Mouse (Mus musculus) brain, adult 2 months (tissue): Measurements from ENCODE around the gene Scml4.

Experiments used
- DNase-seq: peaks from one replicate; pipeline ENCODE4 v3.0.0; 2011; ENCODE audit warnings: low read depth, low spot score

The Scml4 gene

DNA sequence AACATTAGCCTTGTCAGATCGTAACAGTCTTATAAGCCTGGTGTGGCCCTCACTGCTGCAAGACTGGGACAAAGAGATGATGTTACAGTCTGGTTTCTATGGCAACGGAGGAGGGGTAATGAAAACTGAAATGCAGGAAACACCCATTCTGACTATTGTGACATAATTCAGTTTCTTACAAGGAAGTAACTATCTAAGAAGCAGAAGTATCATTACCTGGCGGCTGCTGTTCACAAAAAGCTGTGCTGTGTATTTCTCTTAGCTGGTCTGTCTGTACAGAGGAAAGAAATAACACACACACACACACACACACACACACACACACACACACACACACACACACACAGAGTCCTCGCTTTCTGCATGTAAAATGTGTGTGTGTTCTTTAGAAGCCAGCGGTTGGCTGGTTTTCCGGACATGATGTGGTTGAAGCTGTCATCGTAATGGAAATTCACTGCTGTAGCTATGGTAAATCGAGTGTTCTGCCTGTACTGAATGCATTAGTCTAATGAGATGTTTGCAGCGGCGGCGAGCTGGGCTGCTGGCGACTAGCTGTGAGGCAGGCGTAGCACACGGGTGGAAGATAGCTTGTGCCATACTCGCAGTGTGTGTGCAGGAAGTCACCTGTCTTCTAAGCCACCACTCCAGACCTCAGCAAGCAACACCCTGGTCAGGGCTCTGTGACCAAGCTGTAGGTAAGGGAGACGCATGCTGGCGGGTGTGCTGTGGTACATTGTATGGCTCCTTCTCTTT is at the start of gene Scml4:
Gene Scml4, plus strand, starts transcription at position 212 of the 753 bp plus-strand sequence.
- DNase-seq: peak; percentile 78

DNA sequence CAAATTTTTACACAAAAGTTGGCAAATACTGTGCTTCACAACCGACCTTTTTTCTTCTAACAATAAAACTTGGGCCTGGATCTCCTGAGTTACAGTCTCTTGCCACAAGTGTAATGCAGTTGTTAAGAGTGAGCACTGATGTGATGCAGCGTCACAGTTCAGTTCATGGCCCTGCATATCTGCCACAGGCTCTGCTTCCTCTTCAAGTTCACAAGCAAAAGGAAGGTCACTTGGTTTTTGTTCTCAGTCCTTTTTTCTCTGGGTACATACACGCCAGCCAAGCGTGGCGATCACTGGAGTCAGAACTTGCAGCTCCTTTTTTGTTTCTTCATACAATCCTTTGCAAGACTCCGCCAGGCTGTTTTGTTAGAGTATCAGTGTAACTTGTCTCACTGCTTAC is 34.2 kb upstream of the Scml4 start:
- no peak for DNase-seq

DNA sequence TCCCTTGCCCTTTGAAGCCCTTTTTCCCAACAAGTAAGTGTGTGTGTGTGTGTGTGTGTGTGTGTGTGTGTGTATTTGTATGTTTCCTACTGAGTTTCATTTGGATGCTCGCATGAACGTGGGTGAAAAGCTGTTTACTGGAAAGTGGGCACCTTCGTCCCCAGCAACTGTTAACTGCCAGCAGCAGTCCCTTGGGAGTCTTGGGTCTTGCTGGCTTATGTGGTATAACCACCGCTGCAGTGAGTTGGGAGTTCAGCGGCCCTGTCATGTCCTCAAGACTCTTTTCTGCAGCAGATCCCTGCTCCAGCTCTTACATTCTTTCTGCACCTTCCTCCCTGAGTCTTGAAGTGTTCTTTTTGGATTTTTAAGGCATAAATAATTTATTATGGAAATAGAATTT is 33.0 kb upstream of the Scml4 start:
- DNase-seq: no peak

DNA sequence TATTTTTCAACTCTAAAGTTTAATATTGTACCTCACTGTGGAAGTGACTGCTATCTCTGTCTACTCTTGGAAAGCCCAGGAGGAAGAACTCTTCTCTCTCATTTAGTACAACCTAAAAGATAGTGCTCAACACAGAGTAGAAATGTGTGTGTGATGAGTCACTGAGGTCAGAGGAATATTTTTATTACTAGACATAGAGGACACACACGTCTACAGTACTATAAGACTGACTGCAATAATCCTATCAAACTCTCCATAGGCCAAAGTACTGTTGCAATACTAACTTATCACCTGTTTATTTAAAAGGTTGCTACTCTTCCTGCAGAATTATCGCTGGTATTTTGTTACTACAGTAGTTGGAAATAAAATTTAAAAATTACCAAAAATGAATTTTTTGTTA is 30.2 kb upstream of the Scml4 start:
- no peak for DNase-seq

DNA sequence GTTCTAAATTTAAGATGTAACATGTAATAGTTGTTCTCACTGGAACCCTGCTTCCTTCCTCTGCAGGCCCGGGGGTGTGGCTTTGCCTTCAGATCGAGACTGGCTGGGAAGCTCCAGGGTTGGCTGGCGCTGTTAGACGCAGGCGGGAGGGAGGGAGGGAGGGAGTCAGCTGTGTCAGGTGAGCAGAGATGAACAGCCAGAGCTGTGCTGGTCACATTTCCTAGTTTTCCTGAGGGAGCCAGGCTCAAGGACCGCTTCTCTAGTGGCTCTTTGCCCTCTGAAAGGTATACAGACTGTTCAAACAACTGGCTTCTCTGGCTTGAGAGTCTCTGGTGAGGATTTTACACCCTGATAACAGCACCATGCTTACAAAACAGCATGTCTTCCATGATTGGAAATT is 29.8 kb upstream of the Scml4 start:
- DNase-seq: no peak

DNA sequence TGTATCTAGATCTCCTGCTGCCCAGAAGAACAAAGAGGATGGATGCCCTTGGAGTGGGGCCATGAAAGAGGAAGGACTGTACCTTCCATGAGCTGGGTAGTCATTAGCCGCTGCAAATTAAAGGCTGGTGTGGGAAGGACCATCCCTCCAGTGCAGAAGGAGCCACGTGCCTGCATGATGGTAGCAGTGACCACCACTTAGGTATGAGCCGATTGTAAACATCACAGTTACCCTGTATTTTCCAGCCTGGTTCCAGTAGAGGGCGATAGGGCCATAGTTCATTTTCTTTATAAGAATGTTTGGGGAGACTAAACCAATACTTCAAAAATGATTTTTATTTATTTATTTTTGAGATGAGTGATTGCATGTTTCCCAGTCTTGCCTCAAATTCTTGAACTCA is 27.5 kb upstream of the Scml4 start:
- DNase-seq: peak; percentile 38

DNA sequence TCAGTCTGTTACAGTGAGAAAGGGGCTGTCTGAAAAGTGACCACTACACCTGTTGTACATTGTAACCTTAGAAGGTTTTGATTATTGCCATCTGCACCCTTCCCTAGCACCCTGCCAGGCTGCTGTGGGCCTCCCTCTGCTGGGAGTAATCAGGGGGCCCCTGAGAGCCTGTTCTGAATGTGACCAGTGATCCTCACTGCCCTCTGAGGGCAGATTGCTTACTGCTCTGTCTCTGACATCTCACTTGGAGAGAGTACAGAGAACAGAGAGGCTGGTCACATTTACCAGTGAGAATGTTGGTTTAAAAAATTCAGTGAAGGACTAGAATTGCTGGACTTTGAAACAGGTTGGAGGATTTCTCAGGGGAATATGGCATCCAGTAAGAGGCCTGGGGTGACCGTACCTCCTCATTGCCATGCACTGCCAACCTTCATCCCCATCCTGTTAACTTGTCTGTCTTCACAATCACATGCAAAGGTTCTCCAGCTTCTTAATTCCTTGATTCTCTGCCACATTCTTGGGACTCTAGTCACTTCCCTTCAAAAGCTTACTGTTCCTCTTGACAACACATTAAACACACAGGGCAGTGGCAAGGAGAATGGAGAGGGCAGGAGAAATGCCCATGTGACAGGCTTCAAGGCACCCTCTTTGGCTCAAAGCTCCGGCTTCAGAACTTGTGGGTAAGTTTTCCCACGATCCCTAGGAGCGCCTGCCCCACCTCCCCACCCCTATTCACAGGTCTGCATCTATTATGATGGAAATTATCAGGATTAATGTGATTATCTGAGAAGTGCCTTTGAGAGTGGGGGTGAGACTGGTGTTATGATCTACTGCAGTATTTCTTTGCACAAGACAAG is 26.1 kb upstream of the Scml4 start:
- DNase-seq: no peak

DNA sequence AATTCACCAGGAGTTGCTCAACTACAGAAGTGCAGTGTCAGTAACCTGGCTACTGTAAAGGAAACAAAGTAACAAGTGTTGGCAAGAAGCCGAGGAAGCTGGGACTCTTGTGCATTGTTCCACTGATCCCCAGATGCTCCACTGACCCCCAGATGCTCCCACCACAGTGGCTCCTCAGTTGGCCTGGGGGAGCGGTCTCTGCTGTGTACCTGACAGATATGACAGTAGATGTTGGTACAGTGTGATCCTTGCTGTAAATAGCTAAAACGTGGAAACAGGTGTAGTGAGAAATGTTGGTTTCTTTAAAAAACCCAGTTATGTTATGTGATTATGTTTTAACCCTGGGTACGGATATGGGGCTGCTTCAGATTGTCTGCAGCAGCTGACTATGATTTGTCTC is 22.1 kb upstream of the Scml4 start:
- no peak for DNase-seq

DNA sequence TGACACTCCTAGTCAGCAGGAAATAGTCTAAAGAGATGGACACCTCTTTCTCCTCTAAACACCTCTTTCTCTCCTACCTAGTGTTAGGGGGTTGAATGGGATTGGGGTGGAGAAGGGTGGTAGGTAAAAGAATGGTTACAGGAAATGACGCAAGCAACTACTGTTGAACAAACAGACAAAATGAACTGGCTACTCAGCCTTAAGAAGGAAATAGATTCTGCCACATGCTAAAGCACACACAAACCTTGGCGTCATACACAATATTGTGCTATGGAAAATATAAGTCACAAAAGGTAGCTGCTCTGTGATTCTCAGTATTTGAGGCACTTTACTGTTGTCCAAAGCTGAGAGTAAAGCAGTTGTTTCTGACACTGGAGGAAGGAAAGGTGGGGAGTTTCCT is 21.4 kb upstream of the Scml4 start:
- DNase-seq: no peak

DNA sequence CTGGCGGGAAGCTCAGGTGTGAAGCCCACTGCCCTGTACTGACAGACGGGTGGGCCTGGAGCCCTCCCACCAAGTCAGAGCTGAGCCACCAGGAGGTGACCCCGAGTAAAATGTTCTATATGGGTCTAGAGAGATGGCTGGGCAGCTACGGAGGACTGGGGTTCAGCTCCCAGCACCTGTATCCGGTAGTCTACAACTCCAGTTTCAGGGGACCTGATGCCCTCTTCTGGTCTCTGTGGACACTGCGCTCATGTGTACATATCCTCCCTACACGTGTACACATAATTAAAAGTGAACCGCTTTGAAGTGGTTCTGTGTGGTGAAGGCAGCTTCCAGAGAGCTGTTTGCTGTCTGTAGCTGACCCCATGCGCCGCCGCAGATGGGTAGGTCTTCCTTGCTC is 20.1 kb upstream of the Scml4 start:
- DNase-seq: no peak

DNA sequence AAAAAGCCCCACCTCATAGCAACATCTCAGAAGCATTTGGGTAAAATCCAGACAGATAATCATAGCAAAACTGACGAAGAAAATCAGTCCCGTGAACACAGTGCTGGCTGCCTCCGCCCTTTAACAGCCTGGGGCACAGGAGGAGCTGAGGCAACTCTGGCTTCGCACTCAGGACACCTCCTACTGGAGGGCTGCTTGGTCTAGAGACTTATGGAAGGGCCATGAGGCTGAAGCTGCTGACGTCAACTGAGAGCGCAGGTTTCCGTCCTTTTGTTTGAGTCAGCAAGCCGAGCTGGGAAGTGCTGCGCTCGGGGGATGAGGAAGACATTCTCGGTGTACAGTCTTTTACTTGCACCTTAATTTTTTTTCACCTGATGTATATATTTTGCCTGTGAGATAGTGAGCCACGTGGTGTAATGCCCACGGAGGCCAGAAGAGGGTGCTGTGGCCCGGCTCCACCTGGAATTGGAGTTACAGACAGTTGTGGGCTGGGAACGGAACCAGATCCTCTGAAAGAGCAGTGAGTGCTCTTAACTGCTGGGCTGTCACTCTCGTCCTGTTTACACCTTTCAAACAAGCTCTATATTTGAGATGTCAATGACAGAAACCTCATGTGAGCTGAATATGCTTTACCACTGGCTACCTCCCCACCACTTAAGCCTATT is 18.5 kb upstream of the Scml4 start:
- no peak for DNase-seq

DNA sequence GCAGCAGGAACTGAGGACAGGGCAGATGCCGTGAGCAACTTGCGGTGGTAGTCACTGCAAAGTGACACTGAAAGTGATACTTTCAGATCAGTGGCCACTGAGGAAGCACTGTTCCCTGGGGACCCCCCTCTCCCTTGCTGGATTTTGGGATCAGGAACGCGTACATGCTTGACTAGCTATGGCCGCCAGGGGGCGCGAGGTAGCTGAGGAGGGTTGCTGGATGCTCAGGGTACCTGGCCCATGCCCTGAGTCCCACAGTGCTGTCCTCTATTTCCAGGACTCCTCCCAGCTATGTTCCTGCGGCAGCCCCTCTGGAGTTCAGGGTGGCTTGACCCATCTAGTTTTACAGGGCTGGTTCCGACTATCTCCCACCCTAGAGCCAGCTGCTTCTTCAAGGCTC is 17.8 kb upstream of the Scml4 start:
- DNase-seq: peak; percentile 48

DNA sequence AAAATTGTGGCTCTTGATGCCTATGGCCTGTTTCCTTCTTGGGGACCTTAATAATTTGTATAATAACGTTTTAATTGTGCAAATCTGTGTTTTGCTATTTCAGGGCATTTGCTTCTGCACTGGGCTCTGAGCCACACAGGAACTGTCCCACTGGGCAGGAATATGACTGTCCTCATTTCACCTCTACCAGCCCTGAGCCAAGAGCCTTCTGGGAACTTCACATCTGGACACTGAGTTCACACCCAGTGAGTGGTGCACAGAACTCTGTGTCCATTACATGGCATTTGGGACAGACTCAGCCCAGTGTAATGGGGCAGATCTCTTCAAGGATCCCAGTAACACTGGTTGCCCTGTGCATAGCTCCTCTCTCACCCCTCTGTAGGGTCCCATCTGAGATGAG is 16.8 kb upstream of the Scml4 start:
- DNase-seq: no peak

DNA sequence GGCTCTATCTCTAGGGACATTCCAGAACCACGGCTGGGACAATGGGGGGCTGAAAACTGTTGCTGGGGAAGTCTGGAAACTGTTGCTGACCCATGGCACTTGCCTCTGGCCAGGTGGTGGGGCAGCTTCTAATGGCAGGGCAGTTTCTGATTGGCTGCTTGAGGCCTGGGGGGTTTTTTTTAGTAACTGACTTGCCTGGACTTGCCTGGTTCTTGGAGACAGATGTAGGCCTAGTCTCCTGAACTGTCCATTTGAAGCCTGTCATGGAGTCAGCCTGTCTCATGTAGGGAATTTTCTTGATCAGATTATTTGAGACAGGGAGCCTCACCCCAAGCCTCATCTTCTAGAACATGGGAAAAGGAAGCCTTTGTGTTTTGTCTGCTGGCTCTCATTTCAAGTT is 14.7 kb upstream of the Scml4 start:
- DNase-seq: no peak

DNA sequence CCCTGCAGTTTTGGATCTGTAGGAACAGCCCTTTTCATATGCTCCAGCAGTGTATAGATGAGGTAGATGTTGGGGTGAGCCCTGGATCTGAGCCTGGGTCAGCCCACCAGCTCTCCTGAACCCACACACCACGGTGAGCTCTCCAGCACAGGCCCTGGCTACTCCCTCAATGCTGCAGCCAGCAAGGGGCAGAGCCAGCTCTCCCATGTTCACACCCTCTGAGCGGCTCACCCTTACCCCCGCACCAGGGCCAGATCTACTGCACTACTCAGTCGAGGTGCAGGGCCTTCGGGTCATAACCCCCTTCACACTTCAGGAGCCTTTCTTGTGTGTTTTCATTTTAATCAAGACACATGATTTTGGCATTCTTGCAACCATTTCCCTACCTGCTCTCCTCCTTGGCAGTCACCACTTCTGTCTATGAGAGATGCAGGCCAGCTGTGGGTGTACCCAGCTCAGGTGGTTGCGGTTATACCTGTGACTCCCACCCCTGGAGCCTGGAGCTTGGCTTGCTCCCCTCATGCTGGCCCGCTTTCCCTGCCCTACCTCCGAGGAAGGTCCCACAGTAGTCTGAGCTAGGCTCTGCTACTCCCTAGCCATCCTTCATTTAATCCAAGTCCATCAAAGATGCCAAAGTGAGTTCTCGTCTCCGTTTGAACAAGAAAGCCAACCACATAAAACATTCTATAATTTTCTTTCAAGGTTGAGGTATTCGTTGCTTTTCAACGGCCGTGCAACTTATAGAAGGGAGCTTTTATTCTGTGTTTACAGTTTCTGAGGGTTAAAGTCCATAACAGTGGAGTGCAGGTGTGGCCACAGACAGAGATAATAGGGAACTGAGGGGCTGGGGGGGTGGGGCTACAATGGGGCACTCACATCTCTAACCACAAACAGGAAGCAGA is 11.7 kb upstream of the Scml4 start:
- no peak for DNase-seq

DNA sequence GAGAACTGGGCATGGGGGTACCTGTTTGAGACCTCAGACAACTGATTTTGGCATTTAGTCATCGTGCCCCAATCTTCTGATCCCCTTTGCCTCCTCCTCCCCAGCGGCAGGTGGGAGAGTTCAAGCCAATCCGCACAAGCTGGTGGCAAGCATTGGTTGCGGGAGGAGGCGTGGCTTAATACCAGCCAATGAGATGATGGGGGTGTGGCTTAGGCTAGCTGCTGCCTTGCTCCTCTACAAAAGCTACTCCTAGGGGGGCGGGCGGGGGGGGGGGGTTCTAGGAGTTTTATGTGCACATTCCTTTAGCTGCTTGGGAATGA is 11.1 kb upstream of the Scml4 start:
- DNase-seq: no peak

DNA sequence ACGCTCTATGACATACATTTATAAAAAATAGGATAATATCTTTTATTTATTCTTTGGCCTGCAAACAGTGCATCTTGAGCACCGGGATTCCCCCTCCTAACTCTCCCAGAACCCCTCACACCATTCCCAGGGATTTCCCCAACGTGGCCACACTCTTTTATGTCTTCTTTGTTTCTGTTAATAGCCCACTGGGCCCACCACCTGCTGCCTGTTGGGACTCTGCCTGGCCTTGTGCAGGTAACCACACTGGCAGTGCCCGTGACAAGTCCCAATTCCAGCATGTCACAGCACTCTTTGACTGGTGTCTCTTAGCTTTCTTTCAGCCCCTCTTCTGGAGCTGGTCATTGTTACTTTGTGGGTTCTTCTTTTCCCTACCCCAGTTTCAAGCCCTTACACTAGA is 5.3 kb upstream of the Scml4 start:
- no peak for DNase-seq

DNA sequence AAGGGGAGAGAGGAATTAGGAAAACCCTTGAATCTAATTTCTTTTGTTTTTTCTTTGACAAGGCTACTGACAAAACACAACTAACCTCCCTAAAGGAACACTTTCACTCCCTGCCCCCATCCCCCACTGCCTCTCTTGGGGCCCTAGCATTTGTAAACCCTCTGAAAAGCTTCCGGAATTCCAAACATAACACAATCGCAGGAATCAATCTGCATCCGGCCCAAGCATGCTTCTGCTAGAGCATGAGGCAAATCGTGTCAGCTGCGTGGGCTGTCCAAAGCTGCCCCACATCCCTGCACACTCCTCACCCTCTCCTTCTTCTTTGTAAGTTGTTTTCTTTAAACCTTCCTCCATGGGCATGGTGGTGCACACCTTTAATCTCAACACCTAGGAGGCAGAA is 4.9 kb upstream of the Scml4 start:
- DNase-seq: no peak

DNA sequence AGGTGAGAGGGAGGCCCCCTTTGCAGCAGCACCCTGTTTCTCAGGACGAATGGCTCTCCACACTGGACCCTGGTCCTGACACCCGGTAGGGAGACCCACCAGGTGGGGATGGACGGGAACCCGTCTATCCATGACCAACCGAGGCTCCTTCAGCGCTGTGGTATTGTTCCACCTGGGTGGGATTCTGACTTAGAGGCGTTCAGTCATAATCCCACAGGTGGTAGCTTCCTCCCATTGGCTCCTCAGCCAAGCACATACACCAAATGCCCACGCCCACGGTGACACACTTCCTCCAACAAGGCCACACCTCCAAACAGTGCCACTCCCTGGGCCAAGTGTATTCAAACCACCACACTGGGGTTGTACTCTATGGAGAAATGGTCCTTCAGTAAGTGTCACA is 3.6 kb upstream of the Scml4 start:
- DNase-seq: no peak

DNA sequence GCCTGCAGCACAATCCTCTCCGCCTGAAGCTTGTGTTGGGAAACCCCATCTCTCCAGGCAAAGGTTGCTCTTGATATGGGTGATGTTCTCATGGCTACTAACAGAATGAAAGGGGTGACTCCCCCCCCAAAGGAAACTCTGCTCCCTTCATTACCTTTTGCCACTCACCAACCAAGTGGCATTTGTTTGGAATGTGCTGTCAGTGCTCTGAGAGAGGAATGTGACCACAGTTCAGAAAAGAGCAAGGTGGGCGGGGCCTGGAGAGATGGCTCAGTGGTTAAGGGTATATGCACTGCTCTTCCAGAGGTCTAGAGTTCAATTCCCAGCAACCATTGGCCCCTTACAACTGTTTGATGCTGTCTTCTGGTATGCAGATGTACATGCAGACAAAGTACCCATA is 3.1 kb upstream of the Scml4 start:
- DNase-seq: no peak

DNA sequence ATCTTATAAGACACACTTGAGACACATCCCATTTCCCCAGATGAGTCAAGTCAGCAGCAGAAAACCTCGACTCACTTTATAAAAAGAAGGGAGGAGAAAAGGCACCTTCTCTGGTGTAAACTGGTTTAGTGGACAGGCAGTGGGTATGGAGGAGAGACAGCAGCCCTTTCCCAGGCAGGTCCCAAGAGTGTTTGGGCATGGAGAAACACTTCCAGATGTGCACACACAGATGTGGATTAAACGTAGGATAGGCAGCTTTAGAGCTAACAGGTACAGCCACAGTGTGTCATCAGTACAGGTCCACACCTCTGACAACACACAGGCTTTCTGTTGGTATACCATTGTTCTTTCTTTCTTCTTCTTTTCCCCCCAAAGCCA is 400 bp upstream of the Scml4 start:
- no peak for DNase-seq

DNA sequence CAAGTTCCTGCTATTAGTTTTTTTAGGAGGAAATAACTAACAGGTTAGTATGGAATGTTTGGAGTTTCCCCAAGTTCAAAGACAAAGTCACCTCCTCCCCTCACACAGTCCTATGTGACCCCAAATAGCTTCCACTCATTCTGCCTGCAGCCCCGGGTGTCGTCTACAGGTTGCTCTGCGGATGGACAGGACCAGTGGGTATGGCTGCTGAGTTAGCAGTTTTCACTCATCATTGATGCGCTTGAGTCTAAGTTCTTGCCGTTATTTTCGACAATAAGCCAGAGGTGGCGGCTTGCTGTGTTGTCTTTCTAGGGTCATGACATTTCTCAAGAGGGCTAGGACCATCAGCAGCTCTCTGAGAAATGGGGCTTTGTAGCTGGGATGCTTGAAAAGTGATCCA is 1.3 kb downstream of the Scml4 start:
- no peak for DNase-seq
